Mouse (Mus musculus) retina, embryonic 14.5 days (tissue): ENCODE measurements around the gene Bzw2.

Experiments
- DNase-seq: peaks from one replicate; pipeline ENCODE4 v3.0.0-alpha.2; 2015; ENCODE audit warnings: low spot score

Gene Bzw2

DNA sequence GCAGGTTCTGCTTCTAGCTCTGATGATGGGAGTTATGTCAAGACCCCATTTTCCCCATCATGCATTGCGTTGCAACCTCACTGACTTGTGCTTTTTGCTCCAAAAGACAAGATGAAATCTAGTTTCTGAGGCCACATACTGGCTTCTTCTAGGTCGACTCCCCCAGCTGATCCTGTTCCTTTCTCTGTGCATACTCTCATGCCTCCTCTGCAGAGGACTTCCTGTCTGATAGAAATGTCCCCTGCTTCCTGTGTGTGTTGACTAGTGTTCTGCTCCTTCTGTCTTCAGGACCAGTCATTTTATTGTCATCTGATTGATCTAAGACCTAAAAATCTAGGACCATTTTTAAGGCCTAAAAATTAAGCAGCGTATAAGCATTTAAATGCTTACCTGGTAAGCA lies 22.5 kb downstream of the Bzw2 start:
- no peak for DNase-seq

DNA sequence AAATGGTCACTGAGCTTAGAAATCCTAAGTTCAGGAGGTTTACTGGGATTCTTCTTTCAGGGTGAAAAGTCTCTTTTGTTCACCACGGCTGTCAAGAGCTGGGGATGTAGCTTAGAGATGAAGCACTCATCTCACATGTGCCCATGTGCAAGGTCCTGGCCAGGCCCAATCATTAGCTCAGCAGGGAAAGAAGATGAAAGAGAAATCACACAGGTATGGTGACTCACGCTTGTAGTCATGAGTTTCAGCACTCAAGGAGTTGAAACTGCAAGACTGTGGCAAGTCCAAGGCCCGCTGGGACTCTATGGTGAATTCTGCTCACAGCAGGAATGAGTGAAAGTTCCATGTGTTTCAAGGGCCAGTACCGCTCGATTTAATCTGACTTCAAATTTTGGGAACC lies 23.8 kb downstream of the Bzw2 start:
- no peak for DNase-seq

DNA sequence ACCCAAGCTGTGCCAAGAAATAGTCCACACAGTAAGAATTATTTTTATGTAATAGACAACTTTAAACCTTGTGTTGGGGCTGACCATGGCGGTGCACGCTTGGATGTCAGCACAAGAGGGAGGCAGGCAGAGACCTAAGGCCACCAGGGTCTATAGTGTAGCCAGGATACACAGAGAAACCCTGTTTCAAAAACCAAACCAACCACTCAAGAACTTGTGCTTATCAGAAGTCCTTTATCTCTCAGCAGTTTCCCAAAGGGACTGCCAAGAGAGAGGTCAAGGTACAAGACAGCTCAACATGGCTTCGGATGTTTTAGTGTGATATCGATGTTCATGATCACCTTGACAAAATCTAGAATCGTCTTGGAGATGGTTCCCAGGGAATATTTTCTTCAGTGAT lies 24.3 kb downstream of the Bzw2 start:
- DNase-seq, result no peak

DNA sequence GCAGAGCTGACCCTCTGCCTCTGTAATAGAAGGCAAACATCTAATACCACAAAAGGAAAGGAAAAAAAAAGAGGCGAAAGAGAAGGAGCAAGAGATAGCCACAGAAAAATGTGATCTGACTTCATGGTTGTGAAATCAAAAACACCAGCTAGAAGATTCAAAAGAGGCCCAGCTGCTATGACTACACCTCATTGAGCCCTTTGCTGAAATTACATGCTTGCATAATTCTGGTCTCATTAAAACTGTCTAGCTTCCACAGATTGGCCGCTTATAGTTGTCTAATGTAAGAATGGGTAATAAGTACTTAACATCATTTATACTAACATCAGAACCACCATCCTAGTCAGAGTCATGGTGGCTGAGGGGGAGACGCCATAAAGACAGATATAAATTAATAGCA lies 25.2 kb downstream of the Bzw2 start:
- no peak for DNase-seq

DNA sequence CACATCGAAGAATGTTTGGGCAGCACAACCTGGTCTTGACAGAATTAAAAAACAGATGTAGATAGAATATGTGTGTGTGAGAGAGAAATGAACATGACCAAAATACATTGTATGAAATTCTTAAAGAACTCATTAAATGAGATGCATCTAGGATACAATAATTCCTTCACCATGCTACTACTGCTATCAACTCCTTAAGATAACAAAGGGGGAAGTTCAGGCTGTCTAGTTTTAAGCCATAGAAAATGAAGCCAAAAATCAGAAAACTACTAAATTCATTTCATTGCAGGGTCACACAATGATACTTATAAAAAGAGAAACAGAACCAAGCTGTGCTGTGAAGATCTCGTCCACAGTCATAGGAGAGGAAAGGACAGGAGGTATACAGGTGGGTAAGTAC lies 25.6 kb downstream of the Bzw2 start:
- no peak for DNase-seq

DNA sequence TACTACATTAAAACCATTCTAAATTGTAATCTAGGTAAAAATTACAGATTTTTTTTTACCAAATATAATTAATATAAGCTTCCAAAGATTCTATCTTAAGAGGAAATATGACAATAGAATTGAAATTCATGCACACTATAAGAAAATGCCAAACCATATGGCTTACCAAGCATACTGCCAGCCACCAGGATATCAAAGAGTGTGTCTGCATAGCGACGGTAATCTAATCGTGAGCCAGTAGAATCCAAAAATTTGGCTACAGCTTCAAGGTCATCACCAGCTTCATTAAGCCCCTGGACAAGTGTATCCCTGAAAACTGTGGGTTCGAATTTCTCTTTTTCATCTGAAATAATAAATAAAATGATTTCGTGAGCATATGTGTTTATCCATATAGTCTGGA lies 28.1 kb downstream of the Bzw2 start:
- DNase-seq, result no peak

DNA sequence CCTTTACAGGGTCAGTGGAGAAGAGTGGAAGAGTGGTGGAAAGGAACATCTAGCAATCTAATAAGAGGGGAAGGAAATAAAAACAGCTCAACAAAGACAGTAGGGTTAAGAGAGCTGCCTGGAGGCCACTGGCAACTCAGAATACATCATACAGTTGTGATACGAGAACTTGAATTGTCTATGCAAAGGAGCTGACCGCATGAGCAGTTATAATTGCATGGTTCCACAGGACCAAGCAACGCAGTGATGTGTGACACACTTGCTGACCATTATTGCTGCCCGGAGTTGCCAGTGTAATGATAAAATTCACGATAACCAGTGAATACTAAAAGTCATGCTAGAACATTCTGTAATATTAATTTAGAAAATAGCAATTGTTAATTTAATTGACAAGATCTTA lies 31.8 kb downstream of the Bzw2 start:
- no peak for DNase-seq

DNA sequence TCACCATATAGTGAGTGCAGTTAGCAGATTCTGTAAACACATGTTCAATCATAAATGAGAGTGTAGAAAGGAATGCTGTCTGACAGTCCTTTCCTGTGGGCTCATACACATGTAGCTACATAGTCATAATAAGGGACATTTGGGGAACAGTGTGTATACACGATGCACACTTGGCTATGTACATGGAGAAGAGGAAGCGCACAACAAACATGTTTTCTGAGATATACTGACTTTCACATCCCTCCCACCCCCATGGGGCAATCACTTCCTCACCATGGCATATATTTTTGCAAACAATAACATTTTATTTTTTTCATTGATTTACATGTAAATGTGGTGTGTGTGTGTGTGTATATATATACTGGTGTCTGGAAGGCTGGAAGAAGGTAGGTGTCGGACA lies 38.6 kb downstream of the Bzw2 start:
- DNase-seq, result no peak

DNA sequence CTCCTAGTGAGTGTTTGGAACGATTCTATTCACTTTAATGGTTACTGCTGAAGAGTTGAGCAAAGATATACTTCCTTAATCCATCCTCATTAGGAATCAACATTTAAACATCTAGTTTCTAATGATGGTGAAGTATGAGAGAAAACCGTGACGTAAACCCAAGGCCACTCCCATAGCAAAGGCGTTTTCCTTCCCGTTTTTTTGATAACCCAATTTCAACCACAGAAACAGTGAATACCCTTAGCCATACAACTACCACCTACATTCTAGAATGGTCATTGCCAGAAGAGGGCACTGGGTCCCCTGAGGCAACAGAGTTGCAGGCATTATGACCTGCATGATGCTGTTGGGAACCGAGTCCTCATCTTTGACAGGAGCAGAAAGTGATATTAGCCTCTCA lies 40.7 kb downstream of the Bzw2 start:
- no peak for DNase-seq

DNA sequence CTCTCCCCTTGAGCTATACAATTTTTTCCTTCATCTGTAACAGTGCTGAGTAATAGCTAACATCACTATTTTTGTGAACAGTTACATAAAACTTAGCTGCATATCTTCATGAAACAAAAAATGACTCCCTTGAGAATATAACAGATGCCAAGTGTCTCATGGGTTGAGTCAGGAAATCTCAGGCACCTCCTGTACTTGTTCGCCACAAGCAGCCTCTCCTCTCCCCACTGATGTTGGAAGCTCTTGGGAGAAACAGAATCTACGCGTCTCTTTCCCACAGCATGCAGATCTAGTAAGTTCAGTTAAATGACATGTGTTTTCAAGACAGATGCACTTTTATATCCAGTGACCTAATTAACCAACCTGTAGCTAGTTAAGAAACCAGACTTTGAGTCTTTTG lies 45.8 kb downstream of the Bzw2 start:
- DNase-seq, result no peak

DNA sequence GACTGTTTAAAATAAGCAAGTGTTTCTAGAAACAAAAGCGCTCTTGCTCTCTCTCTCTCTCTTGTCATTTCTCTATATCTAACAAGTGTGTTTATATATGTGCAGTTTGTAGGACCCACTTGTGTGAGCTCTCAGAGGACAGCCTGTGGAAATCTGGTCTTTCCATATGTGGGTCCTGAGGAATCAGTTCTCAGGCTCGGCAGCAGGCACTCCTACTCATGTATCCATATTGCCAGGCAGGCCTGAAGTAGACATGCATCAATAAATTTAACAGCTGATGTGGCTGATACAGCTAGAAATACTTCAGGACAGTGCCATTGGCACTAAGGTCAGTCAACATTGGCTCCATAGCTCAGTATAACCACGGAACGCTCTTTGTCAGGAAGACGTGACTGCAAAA lies 46.8 kb downstream of the Bzw2 start:
- no peak for DNase-seq

DNA sequence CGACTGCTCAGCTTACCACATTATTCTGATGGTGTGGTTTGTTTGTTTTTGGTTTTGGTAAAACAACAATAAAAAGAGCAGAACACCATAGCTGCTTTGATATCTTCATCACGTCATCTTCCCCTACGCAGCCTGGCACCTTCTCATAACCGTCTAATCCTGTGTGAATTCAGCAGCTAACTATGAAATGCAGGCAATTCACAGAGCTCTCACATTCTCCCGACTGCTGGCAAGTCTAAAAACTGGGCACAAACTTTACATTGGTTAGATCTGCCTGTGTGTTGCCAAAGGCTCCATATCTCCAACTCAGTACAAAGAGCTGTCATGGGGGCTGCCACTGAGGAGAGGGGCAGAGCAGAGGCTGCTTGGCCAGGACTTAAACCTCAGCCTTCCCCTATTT lies 47.4 kb downstream of the Bzw2 start:
- no peak for DNase-seq

DNA sequence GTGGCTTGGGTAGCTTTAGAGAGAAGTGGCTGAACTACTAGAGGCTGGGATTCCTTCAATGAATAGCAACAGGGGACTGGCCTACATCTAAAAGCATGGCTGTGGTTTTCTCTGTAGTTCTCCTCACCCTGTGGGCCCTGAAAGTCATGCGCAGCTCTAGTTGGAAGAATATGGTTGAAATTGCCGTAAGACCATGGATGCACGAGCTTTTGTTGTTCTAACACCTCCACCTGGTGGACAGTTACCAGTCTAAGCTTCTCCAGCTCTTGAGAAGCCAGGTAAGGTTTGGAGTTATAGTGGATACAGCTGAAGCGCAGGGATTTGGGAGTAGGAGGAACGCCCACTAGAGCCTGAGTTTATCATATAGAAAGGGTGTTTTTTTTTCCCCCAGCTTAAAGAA lies 49.4 kb downstream of the Bzw2 start:
- no peak for DNase-seq

DNA sequence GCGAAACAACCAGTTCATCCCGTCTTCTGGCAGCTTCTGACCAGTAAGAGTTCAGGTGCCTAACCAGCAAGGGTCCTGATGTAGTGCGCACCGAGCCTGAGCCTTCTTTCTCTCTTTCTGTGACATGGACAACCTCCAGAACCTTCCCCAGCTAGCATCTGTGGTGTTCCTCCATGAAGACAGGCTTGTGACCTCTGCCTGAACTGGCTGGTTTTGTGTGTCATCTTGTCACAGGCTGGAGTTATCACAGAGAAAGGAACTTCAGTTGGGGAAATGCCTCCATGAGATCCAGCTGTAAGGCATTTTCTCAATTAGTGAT lies 54.3 kb downstream of the Bzw2 start:
- DNase-seq, result no peak

DNA sequence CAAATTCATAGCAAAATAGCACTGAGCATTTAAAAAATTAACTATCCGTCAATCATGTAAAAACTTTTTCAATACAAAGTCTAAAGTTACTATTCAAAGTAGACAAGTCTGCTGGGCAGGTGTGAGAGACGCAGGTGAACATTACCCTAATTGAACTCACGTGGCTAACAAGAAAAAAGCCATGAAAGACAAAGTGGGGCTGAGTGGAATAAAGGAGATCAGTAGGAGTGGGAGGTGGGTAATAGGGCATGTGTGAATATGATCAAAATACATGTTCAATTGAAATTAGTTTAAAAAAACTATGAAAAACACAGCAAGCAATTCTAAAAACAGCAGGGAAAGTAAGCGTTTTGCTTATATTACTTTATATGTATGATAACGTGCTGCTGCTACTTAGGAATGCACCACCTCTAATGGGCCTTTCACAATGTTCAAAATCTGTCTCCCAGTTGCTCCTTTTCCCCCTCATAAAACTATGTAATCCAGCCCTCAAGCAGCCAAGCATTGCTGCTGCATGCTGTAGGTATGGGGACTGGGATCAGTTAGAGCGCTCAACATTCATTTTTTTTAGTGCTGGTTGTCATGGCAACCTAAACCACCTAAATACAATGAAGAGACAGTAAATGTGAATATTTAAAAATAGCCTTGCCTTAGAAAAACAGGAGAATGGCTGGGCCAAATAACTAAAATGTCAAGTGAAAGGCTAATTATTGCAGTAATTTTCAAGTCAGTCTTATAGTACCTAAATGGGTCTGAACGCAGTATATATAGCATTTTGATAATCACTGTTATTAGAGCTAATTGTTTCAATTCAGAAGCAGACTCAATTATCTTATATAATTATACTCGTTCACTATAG lies 54.9 kb downstream of the Bzw2 start:
- no peak for DNase-seq

DNA sequence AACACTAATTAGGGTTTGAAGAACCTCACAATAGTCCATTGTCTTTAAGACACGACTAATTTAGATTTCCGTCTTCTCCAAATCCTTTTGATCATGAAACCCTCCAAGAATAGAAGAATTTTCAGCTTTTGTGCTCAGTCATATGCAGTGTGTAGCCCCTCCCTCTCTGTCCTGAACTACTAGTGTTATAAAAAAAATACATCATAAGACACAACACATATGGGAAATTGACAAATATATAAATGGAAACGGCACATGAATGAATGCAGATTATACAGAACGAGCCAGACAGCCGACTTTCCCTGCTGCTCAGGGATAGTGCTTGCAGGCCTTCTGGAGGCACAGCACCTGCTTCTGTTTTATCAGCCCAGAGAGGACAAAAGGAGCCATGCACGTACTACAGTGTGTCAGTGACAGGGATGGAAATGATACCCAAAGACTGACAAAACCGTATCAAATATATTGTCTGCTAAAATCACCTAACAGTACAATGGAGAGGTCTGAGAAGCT lies 62.5 kb downstream of the Bzw2 start:
- no peak for DNase-seq

DNA sequence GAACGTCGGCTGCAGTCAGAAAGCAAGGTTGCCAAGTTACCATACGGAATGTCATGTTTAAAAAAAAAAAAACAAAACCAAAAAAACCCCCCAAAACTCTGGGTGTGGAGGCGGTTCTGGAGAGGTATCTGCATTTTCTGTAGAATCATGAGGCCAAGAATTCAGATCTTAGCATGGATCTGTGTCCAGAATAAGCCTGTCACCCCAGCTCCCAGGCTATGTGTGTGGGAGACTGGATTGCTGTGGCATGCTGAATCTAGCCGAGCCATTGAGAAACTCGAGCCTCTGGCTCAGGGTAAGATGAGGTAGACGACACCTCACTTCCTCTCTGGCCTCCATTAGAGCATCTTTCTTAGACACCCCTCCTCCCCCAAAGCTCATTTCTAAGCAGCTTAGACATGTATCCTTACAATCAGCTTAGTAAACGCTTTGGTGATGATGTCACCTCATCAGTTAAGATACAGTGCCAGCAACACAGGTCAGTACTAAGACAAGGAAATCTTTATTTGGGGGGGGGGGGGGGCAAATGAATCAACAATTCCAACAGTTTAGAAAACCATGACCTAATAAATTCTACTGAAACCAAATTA lies 64.7 kb downstream of the Bzw2 start:
- no peak for DNase-seq

DNA sequence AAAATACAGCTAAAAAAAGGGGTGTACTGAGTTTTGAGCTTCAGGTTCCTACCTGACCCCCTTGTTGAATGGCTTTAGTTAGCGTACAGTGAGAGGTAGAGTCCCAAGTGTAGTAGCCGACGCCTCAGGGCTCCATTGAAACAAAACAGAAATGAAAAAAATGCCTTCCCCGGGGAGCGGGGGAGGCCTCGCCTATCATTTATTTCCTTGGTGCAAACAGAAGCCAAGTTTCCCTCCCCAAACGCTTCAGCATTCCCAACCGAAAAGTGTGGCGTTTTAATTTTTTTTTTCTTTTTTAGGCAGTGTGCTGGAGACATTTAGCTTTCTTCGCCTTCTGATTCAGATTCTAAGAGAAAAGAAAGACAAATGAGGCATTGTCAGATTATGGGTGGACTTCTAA lies 65.9 kb downstream of the Bzw2 start:
- DNase-seq, result no peak

DNA sequence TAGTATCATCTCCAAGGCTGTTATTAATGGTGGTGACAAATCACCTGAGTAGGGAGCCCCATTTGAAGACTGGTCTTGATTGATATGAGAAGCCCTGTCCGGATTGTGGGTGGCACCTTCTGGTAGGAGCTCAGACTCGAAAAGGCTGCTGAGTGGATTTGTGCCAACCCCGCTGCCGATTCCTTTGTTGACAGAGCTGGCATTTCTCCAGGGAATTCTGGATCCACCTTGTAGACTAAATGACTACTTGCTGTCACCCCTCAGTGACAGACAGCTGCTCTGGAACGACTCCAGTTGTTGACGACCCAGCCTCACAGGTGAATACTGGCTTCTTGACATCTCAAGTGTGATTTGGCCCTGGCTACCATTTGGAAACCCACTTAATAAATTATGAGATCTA lies 68.7 kb downstream of the Bzw2 start:
- DNase-seq, result no peak

DNA sequence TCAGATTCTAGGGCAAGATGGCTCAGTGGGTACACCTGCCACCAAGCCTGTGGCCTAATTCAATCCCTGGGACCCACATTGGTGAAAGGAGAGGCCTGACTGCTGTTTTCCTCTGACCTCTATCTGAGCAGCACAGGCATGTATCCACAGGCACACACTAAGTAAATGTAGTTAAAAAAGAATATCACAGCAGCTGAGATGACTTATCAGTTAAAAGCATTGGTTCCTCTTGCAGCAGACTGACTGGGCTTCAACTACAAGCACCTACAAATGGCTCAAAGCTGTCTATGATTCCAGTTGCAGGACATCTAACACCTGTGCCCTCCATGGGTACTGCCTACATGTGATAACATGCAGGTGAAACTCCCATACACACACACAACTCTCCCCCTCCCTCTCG lies 69.1 kb downstream of the Bzw2 start:
- DNase-seq, result no peak

DNA sequence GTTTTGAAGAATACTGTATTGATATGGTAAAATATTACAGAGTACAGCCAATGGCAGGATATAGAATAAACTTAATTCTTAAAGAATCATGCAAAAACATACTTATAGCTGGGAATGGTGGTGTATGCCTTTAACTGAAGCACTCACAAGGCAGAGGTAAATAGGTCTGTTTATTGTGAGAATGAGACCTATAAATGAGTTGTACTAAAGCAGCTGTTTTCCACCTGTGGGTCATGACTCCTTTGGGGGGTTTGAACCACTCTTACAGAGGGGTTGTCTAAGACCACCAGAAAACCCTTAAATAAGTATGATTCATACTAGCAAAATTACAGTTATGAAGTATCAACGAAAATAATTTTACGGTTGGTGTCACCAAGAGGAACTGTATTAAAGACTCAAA lies 72.5 kb downstream of the Bzw2 start:
- no peak for DNase-seq

DNA sequence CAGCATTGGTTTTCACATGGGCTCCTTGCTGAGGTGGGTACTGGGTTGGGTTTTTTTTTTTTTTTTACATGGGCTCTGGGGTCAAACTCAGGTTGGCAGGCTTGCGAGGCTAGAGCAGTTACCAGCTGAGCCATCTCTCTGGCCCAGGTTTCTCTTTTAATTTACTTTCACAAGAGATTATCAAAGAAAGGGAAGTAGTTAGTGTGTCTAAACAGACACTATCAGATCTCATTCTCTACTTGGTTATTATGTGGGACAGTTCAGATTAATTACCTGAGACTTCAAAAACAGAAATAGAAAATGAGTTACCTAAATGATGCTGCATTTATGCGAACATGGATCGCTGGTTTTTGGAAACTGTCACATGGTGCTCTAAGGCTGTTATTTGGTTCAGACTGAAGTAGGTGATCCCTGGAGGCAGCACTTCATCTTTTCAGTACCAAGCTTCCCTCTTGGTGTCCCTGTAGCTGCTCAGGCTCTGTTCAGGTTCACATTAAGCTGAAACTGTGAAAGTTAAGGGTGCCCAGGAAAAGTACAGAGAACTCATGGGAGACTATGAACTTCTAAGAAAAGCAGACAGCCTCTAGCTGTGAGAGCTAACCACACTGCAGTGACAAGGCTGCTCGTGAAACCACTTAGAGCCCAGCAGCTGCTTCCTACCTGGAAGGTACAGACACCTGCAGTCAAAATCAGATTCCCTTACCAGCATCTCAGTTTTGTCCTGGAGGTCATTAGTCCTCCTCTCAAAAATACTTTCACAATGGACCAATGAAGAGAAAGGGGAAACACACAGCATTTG lies 79.6 kb downstream of the Bzw2 start:
- no peak for DNase-seq

DNA sequence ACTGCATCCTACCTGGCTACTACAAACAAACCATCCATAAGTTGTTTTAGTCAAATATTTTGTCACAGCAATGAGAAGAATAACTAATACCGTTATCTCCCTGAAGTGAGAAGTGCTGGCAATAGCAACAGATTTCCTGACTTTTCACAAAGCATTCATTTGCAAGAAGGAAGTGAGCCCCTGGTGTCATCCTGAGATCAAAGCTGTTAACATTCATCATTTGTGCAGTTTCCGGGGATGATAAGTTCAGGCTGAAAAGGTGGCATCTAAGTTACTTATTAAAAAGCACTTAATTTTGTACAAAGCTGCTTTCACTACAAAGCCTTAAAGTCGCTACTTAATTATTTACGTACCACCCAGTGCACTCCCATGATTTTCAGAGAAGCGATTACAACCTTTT lies 85.0 kb downstream of the Bzw2 start:
- DNase-seq, result no peak
